Mouse (Mus musculus) liver, adult 2 months (tissue): ENCODE measurements around the gene Zfp36l2.

Experiments used
- CTCF ChIP-seq: fragments of 200-500 bp; IDR thresholded peaks from 2 replicates; pipeline ENCODE4 v1.5.1; 2011; ENCODE audit warnings: low read depth, low read length, control low read depth
- POLR2A ChIP-seq: fragments of 200-500 bp; IDR thresholded peaks from 2 replicates; pipeline ENCODE4 v1.6.1; 2011; ENCODE audit warnings: low read length, control low read depth; ENCODE audit not compliant: insufficient read depth; ENCODE audit errors: extremely low read depth

DNA sequence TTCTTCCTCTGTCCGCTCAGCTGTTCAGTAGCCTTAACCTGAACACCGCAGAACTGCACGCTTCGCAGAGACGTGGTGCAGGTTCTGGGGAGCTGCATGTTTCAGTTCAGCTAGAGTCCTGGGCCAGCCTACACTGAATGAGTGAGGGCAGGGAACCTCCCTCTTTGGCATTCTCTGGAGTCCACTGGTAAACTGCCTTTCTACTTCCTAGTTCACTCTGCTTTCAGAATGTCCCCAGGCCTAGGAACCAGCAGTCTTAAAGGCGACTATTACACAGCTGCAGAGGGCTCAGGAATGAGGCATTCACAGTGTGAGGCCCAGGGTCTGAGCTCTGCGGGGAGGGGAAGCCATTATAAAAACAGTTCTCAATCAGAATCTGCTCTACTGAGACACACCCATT lies 15.6 kb upstream of the Zfp36l2 start:
- TF ChIP-seq POLR2A (no peak), CTCF (no peak)
